Mouse (Mus musculus) granulocyte monocyte progenitor cell, adult 5-6 weeks (primary cell): ENCODE measurements at regions not wholly inside any gene's neighbourhood (a gene's known extent, or its start where the extent isn't known, plus 50 kb on each side); places are given as distances from the start of the nearest gene placed in this dataset.
"Not testable (repeated sequence)": the region's sequence is repeated elsewhere in the genome, so short reads cannot be mapped to it uniquely, and the experiment has no call there.

Experiments used
- ATAC-seq: replicated peaks from 2 replicates; pipeline ENCODE4 v1.8.0; 2016; ENCODE audit warnings: mild to moderate bottlenecking, moderate TSS enrichment, inconsistent platforms; ENCODE audit not compliant: poor library complexity, severe bottlenecking

- no peak for ATAC-seq
Measured at GRCm38 (mm10) chr3:18731251-18731650, 783.0 kb downstream of the Cypt12 start.

- ATAC-seq: no peak
Measured at GRCm38 (mm10) chr3:18731674-18732073, 783.5 kb downstream of the Cypt12 start.

GRCm38 (mm10) chr3:18733540-18733939 lies 785.3 kb downstream of the Cypt12 start:
- ATAC-seq: no peak

GRCm38 (mm10) chr3:18738946-18739345 lies 790.7 kb downstream of the Cypt12 start:
- no peak for ATAC-seq

GRCm38 (mm10) chr3:18740344-18740743 lies 792.1 kb downstream of the Cypt12 start:
- no peak for ATAC-seq

GRCm38 (mm10) chr3:18743474-18743873 lies 795.3 kb downstream of the Cypt12 start:
- no peak for ATAC-seq

GRCm38 (mm10) chr3:18744216-18744615 lies 796.0 kb downstream of the Cypt12 start:
- ATAC-seq: no peak

GRCm38 (mm10) chr3:18746206-18746605 lies 798.0 kb downstream of the Cypt12 start:
- ATAC-seq: no peak

GRCm38 (mm10) chr3:18746898-18747297 lies 798.7 kb downstream of the Cypt12 start:
- ATAC-seq: no peak

GRCm38 (mm10) chr3:18751660-18752259 lies 803.5 kb downstream of the Cypt12 start:
- no peak for ATAC-seq

GRCm38 (mm10) chr3:18764301-18765078 lies 816.3 kb downstream of the Cypt12 start:
- no peak for ATAC-seq

GRCm38 (mm10) chr3:18778481-18778880 lies 830.3 kb downstream of the Cypt12 start:
- no peak for ATAC-seq

- ATAC-seq: no peak
Measured at GRCm38 (mm10) chr3:18787531-18788176, 839.4 kb downstream of the Cypt12 start.

- no peak for ATAC-seq
Measured at GRCm38 (mm10) chr3:18802794-18803193, 825.7 kb downstream of the 1700064H15Rik start.

GRCm38 (mm10) chr3:18828788-18829320 lies 799.6 kb downstream of the 1700064H15Rik start:
- not testable (repeated sequence) for ATAC-seq

GRCm38 (mm10) chr3:18868117-18868739 lies 760.2 kb downstream of the 1700064H15Rik start:
- ATAC-seq: no peak

GRCm38 (mm10) chr3:18868758-18869157 lies 759.7 kb downstream of the 1700064H15Rik start:
- ATAC-seq: no peak

GRCm38 (mm10) chr3:18877060-18877459 lies 751.4 kb downstream of the 1700064H15Rik start:
- no peak for ATAC-seq

- no peak for ATAC-seq
Measured at GRCm38 (mm10) chr3:18877572-18877971, 750.9 kb downstream of the 1700064H15Rik start.

- no peak for ATAC-seq
Measured at GRCm38 (mm10) chr3:18881186-18881585, 747.3 kb downstream of the 1700064H15Rik start.

- no peak for ATAC-seq
Measured at GRCm38 (mm10) chr3:18892813-18893212, 735.7 kb downstream of the 1700064H15Rik start.
